Mouse (Mus musculus): ENCODE measurements around the gene Actr6. TPM values are rescaled to one million over a fixed set of nuclear protein-coding genes. Genes with fewer than 3 reads are reported as not detected.

Actr6 gene
- total RNA-seq (2021) = 10 to 100 TPM; 24.3 to 26.9 TPM

DNA sequence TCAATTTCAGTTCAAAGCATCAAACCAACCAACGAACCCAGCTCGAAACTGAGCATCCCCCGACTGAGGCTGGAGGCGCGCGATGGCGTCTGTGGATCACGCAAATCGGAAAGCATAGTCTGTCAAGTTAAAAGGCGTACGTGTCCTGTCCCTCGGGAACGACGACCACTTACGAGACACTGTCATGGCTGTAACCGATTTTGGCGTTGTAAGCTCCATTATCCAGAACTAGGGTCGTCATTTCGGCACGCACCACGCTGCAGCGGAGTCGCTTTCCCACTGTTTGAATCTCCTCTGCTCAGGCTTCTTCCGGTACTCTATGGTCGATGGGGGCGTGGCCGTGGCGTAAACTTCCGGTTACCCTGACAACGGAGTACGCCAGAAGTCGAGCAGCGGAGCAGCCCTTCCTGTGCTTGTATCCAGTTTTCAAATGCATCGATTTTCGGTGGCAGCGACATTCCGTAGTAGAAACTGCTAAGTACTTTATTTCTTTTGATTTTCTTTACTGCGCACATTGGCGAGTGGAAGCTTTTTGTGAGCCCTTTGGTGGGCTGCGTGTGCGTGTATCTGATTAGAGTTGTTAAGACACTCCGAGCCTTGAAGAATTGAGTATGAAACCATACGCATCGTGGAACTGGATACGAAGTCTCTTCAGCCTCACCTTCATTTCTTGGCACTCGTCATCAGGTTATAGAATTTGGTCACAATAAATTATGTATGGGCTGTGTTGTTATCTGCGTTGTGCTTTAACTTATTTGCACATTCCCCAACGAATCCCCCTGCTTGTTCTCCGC is at the start of gene Actr6:
Gene Actr6, minus strand, starts transcription at position 295 of the 794 bp plus-strand sequence.
- intact Hi-C loops (cut with DNase I) = loop anchor here (10.0 kb wide), 1 partner anchor 313 kb away; no protein-coding TSS in a partner anchor
- DNase-seq (ENCODE audit: extremely low spot score in 1 of 2, low spot score in 2 of 2) = peak; percentile 94 to 95

DNA sequence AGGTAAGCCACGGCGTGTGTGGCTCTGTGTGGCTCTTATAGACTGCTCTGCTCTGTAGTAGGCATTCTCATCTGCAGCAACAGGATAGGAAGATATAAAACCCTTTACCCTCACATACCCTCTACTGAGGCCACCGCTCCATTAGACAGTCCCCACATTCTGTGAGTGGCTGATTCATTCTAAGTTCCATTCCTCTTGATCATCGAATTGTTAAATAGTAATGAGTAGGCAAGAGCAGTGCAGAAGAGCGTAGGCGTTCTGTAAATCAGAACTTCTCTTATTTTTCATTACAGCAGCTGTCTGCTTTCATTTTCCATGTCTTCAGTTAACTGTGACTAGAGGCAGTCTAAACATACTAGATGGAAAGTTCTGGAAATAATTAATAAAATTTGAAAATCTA is 43.9 kb upstream of the Actr6 start:
- no peak for DNase-seq (ENCODE audit: extremely low spot score in 1 of 2, low spot score in 2 of 2)
- intact Hi-C loops (cut with DNase I) = no loop called here

DNA sequence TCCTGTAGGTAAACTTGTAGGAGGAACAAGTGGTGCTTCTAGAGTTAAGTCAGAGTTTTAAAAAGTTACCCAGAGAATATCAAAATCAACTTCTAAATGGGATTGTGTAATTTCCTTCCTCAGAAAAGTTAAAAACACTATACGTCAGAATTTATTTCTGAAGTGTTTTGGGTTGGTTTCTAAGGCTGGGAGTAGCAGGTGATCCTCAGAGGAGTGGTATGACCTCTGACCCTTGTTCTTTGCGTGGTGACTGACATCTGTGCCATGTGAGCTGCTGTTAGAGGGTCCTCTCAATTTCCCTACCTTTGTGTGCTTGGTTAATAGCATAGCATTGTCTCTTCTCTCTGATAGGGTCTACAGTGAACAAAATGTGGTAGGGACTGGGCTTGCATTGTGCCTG is 39.8 kb upstream of the Actr6 start:
- no peak for DNase-seq (ENCODE audit: extremely low spot score in 1 of 2, low spot score in 2 of 2)
- intact Hi-C loops (cut with DNase I) = no loop called here

DNA sequence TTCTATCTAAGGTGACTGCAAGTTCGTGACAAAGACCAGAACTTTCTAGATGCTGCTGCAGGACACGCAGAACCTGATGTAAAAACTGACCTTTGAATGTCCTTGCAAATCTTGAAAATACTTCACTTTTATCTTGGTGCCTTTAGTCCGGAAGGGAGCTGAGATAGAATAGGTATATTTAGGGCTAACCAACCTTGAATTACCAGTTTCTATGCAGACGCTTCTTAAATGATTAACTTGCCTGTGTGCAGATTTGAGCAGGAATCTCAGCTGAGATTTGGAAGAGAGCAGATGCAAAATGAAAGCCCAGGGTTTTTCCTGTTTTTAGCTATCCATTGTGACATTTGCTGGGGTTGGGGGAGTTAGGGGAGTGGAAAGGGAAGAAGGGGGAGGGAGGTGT is 37.0 kb upstream of the Actr6 start:
- intact Hi-C loops (cut with DNase I) = no loop called here
- DNase-seq (ENCODE audit: extremely low spot score in 1 of 2, low spot score in 2 of 2) = no peak

DNA sequence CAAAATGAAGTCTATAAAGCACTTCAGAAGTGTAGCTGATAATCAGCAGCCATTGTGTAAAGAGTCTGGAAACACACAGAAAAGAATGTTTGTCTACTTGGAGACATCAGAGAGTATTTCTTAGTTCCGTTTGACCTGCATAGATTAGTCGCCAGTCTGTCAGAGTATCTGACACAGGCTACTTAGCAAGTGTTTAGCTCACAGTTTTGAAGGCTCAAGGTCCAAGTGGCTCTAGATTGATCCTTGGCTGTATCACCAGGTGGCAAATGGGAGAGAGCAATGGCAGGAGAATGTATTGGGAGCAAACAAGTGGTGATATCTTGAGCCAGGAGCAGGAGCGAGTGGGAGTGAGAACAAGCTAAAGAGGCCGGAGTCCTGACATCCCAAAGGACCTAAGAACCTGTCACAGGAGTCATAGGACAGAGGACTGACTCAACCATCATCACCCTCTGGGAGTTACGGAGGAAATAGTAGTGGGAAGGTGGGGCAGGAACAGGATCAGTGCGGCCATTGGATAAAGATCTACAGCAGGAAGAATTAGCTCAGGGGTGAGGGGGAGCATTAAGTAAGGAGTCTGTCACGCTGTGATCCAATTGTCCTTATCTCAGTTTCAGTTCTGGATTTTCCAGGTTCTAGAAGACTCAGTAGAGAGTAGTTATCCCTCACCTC is 36.4 kb upstream of the Actr6 start:
- intact Hi-C loops (cut with DNase I) = no loop called here
- no peak for DNase-seq (ENCODE audit: extremely low spot score in 1 of 2, low spot score in 2 of 2)

DNA sequence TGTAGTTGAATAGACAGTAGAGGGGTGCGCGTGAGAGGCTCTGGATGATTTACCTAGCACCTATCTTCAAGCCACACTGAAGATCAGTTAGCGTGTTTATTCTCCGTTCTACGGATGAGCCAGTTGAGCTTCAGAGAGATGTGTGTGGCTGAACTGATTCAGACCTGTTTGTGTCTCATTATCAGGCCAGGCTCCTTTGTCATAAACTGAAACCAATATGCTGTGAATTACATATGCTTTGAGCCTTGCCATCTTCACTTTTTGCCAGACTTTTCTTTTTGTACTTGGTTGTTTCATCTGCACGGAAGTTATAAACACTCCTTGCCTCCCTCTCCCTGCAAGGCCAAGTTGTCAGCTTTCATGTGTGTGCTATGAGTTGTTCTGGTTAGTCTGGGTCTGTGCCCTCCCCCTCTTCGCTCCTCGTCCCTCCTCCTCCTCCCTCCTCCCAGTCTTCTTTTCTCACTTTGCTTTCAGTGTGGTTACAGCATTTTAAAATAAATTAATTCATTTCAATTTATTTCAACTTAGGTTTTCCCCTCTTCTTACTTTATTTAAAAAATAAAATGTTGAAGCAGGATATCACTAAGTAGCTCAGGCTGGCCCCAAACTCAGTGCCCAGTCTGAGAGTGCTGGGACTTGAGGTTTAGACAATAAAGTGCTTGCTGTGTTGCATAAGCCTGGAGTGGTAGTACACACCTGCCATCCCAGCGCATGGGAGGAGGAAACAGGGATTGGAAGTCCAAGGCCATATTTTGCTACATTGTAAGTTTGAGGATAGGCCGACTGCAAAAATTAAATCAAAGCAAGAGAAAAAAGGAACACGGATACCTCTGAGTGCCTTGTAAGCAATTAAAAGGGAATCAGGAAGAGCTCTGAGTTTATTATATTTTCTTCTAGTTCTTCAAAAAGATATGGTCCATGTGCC is 34.0 kb upstream of the Actr6 start:
- intact Hi-C loops (cut with DNase I) = no loop called here
- DNase-seq (ENCODE audit: extremely low spot score in 1 of 2, low spot score in 2 of 2) = no peak

DNA sequence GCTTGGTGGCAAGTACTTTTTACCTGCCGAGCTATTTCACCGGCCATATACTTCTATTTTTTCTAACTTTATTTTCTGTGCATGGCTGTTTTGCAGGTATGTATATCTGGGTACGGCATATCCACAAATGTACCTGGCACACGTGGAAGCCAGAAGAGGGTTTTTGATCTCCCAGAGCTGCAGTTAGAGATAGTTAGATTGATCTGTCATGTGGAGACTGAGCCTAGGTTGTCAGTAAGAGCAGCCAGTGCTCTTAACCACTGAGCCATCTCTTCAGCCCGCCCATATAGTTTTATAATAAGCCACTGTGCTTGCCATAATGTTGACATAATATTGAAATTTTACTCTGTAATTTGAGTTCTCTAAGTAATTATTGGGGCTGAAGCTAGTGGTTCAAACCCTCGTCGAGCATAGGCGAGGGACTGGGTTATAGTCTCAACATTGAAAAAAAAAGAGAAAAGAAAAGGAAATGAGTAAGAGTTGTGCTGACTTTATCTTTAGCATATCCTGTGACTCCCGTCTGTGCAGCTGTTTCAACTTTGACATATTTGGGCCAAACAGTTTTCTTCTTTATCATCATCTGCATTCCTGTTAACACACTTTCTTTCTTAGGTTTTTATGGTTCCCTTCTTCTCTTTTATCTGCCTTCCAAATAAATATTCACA is 32.5 kb upstream of the Actr6 start:
- no peak for DNase-seq (ENCODE audit: extremely low spot score in 1 of 2, low spot score in 2 of 2)
- intact Hi-C loops (cut with DNase I) = no loop called here

DNA sequence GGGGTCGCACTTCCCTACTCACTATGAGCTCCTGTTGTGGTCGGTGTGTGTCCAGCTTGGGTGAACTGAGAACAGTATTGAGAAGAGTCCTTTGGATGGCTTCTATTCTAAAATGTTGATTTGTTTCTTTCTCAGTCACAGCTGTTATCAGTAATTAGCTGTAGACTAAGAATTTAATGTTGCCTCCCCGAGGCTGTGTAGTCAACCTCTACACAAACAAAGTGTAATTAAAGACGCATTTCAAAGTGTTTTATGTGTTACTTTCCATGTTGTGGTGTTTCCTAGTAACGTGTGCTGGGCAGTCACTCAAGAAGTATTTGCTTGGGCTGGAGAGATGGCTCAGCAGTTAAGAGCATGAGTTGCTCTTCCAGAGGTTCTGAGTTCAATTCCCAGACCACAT is 28.7 kb upstream of the Actr6 start:
- intact Hi-C loops (cut with DNase I) = no loop called here
- no peak for DNase-seq (ENCODE audit: extremely low spot score in 1 of 2, low spot score in 2 of 2)

DNA sequence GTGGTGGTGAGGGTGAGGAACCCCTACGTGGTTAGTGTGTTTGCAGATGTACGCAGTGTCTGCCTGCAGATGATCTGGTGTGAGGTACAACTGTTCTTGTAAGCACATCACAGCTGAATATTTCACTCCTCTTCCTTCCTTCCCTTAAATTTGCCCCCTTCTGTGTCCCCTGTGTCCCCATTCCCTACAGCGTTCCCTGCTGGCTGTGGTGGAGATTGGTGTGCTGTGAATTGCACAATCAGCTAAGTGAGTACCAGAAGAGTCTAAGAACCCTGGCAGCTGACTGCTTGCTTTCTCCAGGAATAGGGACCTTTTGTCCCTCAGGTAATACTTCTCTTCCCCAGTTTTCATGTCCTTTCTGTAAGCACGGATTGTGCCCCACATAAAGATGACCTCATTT is 23.1 kb upstream of the Actr6 start:
- no peak for DNase-seq (ENCODE audit: extremely low spot score in 1 of 2, low spot score in 2 of 2)

DNA sequence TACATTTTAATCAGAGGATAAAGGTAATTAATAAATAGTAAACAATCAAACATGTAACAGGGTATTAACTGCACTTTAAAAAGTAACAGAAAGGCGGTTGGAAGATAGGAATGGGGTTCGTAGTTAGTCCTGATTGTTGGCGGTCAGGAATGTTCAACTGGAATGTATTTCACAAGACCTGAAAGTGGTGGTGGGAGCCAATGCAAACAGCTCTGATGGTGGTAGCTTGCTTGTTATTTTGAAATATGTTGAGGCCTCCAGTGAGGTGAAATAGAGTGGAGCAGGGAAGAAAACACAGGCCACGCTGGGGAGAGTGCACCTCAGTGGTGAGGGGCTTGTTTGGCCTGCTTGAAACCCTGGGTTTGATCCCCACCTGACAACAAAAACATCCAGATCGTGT is 19.0 kb upstream of the Actr6 start:
- intact Hi-C loops (cut with DNase I) = no loop called here
- no peak for DNase-seq (ENCODE audit: extremely low spot score in 1 of 2, low spot score in 2 of 2)

More for the DNA sequence above, 23.1 kb upstream of the Actr6 start:
- intact Hi-C loops (cut with DNase I) = no loop called here

DNA sequence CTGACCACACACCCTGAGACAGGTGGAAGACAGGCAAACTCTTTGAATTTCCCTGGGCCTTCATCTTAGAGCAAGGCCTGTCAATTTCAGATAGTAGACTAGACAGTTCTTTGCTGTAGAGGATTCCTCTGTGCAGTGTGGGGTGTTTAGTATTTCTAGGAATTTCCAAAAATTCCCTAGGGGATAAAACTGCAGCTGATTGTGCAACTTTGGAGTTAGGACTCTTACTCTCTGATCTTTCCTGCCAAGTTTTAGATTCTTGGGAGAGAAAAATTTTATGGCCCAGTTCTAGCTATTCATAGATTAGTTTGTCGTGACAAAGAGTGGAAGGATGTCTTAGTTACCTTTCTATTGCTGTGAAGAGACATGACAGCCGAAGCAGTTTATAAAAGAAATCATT is 16.5 kb upstream of the Actr6 start:
- DNase-seq (ENCODE audit: extremely low spot score in 1 of 2, low spot score in 2 of 2) = no peak
- intact Hi-C loops (cut with DNase I) = no loop called here

DNA sequence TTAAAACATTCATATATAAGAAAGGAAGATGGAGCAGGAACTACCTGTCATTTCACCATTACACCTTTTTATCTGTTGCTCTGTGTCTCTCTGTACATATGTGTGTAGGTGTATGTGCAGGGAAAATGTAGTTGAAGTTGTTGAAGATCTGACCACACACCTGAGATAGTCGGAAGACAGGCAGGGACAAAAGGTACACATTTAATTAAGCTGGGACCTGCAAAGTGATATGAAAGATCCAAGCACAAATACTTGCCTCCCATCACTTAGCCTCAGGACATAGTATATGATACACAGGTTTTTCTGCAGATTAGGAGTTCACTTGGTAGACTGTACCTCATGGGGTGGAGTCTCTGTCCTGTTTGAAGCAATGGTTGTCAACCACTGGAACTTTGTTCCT is 15.8 kb upstream of the Actr6 start:
- no peak for DNase-seq (ENCODE audit: extremely low spot score in 1 of 2, low spot score in 2 of 2)
- intact Hi-C loops (cut with DNase I) = no loop called here

DNA sequence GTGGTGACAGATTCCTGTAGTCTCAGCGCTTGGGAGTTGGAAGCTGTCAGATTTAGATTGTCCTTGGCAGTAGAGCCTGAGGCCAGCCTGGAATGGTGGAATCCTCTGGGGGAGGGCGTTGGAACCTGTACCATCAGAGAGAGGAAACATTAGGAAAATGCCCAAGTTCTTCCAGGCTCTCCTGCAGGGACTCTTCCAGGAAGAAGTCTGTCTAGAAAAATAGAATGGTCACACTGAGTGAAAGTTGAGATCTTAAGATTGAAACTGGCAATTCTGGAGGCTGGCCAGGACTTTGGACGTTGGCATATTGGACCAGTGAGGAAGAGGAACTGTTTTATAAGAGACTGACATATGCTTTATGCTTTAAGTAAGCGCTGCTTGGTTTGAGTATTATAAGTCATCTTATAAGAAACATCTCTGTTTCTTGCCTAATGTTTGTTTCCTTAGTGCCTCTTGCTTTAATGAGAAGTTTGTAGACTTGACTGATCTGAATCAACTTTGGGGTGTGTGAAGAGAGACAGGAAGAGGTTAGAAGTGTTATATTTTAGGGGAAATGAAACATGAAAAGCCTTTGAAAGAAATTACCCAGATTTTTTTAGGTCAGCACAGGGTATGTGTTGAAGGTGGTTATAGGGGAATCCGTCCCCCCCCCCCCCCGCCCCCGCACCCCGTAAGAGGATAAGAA is 15.3 kb upstream of the Actr6 start:
- DNase-seq (ENCODE audit: extremely low spot score in 1 of 2, low spot score in 2 of 2) = no peak
- intact Hi-C loops (cut with DNase I) = no loop called here

DNA sequence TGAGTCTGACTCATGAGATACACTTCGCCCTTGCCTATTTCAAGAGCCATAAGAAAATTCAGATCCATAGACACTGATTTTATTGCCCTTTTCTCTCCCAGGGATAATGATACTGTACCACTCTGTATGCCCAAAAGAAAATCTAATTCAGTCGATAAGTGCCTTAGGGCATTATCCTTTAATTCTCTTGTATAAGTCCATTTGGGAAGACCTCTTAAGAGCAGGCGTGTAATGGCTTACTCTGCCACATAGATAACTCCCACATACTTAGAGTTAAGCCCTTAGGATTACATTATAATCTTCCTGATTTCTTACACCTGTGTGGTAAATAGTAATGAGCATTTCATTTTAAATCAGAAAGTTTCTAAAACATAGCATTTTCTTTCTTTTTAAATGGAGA is 14.5 kb upstream of the Actr6 start:
- DNase-seq (ENCODE audit: extremely low spot score in 1 of 2, low spot score in 2 of 2) = no peak
- intact Hi-C loops (cut with DNase I) = no loop called here

DNA sequence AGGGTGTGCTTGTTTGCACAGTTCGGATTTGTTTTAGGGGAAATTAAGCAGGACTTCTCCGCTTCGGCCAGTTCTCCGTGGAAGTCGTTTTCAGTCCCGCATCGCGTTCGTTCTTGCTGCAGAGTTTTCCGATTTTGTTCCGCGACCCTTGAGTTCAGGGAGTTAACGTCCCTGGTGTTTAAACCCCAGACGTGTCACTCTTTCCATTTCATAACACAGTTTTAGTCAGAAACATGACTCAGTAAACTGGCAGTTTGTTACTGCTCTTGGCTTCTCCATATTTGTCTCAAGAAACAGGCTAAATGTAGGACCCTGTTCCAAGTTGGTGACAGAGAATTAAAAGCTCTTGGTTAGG is 13.5 kb upstream of the Actr6 start:
- no peak for DNase-seq (ENCODE audit: extremely low spot score in 1 of 2, low spot score in 2 of 2)
- intact Hi-C loops (cut with DNase I) = no loop called here

DNA sequence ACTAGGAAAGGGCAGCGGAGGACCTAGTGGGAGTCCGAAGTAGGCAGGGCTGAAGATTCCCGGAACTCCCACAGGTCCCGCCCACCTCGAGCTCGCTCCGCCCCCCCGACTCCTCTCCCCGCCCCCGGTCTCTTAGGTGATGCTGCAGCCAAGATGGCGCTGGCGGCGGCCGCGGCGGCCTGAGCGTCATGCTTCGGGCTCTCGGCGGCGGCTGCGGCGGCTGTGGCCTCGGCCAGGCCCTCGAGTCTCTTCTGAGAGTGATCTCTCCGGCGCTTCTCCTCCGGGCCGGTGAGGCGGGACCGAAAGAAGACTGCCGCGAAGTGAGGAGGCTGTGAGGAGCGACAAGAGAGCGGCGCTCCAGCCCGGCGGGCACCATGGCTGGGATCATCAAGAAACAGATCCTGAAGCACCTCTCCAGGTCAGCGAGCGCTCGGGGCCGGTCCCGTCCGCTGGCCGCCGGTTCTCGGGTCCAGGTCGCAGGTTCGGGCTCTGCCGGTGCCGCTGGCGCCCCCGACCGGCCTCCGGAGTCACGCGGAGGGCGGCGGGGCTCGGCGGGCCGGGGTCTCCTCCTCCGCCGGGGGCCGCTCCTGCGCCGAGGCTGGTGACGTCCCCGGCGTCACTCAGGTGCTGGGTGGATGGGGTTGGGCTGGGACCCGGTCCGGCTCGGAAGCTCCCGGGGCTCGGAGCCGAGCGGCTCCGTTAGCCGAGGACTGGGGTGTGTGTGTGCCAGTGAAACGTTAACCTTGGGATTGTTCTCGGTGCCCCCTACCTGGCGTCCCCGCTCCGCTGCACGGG is 13.0 kb upstream of the Actr6 start, which contains the start of gene Uhrf1bp1l:
Gene Uhrf1bp1l, plus strand, starts transcription at position 121 of the 795 bp plus-strand sequence.
- DNase-seq (ENCODE audit: extremely low spot score in 1 of 2, low spot score in 2 of 2) = peak; percentile 77 to 94
- intact Hi-C loops (cut with DNase I) = no loop called here

DNA sequence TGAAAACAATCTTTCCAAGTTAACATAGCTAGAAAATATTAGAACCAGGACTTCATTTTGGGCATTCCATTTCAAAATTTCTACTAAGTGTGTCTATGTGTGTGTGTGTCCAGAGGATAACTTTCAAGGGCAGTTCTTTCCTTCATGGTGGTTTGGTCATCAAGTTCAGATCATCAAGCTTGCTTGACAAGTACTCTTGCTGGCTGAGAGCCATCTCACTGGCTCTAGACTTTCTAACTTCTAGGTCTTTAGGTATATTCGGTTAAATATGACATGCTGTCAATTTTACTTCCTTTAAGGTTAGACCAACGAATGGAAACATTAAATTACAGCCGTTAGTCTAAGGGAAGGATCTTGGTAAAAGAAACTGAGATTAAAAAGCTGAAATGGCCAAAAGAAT is 12.2 kb upstream of the Actr6 start:
- no peak for DNase-seq (ENCODE audit: extremely low spot score in 1 of 2, low spot score in 2 of 2)
- intact Hi-C loops (cut with DNase I) = no loop called here

DNA sequence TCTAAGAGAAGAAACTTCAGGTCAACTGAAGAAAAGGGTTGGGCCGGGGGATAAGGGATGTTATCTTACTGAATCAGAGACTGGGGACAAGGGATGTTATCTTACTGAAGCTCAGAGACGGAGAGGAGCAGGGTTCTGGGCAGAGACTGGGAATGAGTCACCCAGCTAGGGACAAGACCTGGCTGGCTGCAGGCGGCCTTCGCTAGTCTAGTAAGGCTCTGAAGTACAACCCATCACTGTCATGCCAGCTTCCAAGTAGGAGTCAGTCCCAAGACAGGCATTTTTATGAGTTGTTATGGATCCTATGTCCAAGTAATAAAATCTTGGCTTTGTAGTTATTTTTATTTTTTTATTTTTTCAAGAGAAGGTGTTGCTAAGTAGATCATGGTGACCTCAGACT is 11.2 kb upstream of the Actr6 start:
- intact Hi-C loops (cut with DNase I) = no loop called here
- no peak for DNase-seq (ENCODE audit: extremely low spot score in 1 of 2, low spot score in 2 of 2)
